Mouse (Mus musculus) embryonic fibroblast, embryonic 13.5 days (primary cell): ENCODE measurements around the gene Kmt2c. TPM values are rescaled to one million over a fixed set of nuclear protein-coding genes. Genes with fewer than 3 reads are reported as not detected.

Source experiments
- H3K27ac ChIP-seq: 2 replicates; pipeline ENCODE4 v1.5.1; 2012; ENCODE audit warnings: low read length, control low read depth, inconsistent platforms; ENCODE audit not compliant: insufficient read depth
- H3K4me1 ChIP-seq: 2 replicates; pipeline ENCODE4 v1.6.1; 2011; ENCODE audit warnings: low read length; ENCODE audit not compliant: control insufficient read depth, insufficient read depth
- H3K4me3 ChIP-seq: 2 replicates; pipeline ENCODE4 v1.5.1; 2011; ENCODE audit warnings: mild to moderate bottlenecking, control low read depth, low read length; ENCODE audit not compliant: insufficient read depth
- CTCF ChIP-seq: IDR thresholded peaks from 2 replicates; pipeline ENCODE4 v1.5.1; 2011; ENCODE audit warnings: mild to moderate bottlenecking, control low read depth, low read length, moderate library complexity, borderline replicate concordance; ENCODE audit not compliant: insufficient read depth
- POLR2A ChIP-seq: IDR thresholded peaks from 2 replicates; pipeline ENCODE4 v1.6.1; 2011; ENCODE audit warnings: low read depth, mild to moderate bottlenecking, control low read depth, low read length, moderate library complexity
- polyA plus RNA-seq: library from polyadenylated mRNA; stranded (reverse); fragments of >200 nt; gene quantifications from 2 replicates; pipeline ENCODE4 v1.2.4, GENCODE M21; 2011; ENCODE audit warnings: low read depth; ENCODE audit not compliant: missing spikeins, insufficient read length

Gene Kmt2c
- polyA plus RNA-seq, 1 experiment: 28.6 TPM

DNA sequence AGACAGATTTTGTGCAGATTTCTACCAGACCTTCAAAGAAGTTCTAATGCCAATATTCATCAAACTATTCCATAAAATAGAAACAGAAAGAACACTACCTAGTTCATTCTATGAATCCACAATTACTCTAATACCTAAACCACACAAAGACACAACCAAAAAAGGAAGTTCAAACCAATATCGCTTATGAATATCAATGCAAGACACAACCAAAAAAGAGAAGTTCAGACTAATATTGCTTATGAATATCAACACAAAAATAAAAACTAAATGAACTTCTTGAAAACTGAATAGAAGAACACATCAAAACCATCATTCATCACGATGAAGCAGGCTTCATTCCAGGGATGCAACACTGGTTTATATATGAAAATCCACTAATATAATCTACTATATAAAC is 101.9 kb downstream of the Kmt2c start:
- TF ChIP-seq CTCF: no peak
- no peak for TF ChIP-seq POLR2A
- no peaks in the 10 kb centered on the region for H3K4me1 ChIP-seq
- no peak overlapping the region for H3K27ac ChIP-seq
- no peak overlapping the region for H3K4me3 ChIP-seq

DNA sequence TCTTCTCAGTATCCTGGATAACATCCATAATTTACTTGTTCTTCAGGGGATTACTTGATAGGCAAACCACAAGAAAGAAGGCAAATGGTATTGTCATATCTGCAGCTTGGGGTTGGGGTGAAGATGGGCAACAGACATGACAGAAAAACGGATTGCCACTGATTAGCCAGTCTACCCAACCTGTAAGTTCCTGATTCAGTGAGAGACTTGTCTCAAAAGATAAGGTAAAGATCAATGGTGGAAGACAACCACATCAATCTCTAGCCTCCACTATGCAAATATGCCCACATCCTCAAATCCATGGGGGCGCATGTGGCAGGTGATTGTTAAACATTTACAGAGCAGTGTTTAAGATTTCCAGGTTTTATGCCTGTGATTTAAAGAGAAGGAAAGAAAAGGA is 105.9 kb downstream of the Kmt2c start:
- TF ChIP-seq CTCF (no peak), POLR2A (no peak)
- Histone ChIP-seq H3K27ac (no peak overlapping the region), H3K4me1 (no peaks in the 10 kb centered on the region), H3K4me3 (no peak overlapping the region)

GRCm38 (mm10) chr5:25383581-25383980 is 115.0 kb downstream of the Kmt2c start:
- H3K27ac ChIP-seq: no peak overlapping the region
- no peak overlapping the region for H3K4me3 ChIP-seq
- H3K4me1 ChIP-seq: no peaks in the 10 kb centered on the region
- TF ChIP-seq POLR2A: no peak
- no peak for TF ChIP-seq CTCF

DNA sequence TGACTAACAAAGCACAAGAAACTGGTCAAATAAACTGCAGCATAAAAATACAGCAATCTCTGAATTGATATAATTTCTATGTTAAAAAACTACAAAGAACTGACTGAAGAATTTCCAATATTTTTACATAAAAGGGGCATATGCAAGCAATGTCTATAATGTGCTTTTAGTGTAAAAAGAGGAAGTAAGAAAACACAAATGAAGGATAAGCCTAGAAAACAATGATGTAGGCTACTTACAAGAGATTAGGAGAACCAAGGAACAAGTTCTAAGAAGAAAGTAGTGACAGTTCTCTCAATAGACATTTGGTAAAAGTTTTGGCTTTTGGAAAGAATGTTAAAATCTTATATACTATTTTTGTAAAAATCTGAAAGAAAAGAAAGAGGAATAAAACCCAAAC is 119.4 kb downstream of the Kmt2c start:
- TF ChIP-seq CTCF (no peak), POLR2A (no peak)
- no peak overlapping the region for H3K4me3 ChIP-seq
- no peak overlapping the region for H3K27ac ChIP-seq
- H3K4me1 ChIP-seq: no peaks in the 10 kb centered on the region

GRCm38 (mm10) chr5:25368420-25368819 is 130.2 kb downstream of the Kmt2c start:
- H3K4me3 ChIP-seq: no peak overlapping the region
- TF ChIP-seq POLR2A (no peak), CTCF (no peak)
- no peak overlapping the region for H3K27ac ChIP-seq
- peaks cover 1% of the 10 kb centered on the region; the same call in 1 of the 2 replicates for H3K4me1 ChIP-seq

DNA sequence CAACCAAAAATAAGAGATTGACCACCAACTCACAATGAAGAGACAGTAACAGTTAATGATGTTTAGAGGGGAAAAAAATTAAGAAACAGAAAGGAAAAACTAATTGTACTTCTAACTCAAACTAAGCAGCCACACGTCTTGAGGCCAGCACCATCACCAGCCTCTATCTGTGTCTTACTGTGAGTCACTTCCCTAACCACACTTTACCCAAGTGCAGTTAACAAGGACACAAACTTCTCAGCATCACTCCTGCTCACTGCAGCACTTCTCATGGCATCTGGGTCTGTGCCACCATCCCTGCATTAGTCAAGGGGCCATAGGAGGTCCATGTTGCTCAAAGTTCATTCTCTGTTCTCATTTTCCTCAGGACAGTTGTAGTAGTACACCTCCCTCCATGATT is 131.5 kb downstream of the Kmt2c start:
- peaks cover 1% of the 10 kb centered on the region; the same call in 1 of the 2 replicates for H3K4me1 ChIP-seq
- no peak overlapping the region for H3K27ac ChIP-seq
- TF ChIP-seq CTCF: no peak
- TF ChIP-seq POLR2A: no peak
- H3K4me3 ChIP-seq: no peak overlapping the region

GRCm38 (mm10) chr5:25353509-25353908 is 145.1 kb downstream of the Kmt2c start:
- Histone ChIP-seq H3K4me1 (no peaks in the 10 kb centered on the region), H3K27ac (no peak overlapping the region), H3K4me3 (no peak overlapping the region)
- TF ChIP-seq POLR2A: no peak
- TF ChIP-seq CTCF: no peak

GRCm38 (mm10) chr5:25331322-25331721 is 167.3 kb downstream of the Kmt2c start:
- TF ChIP-seq POLR2A: no peak
- no peak for TF ChIP-seq CTCF
- no peaks in the 10 kb centered on the region for H3K4me1 ChIP-seq
- H3K27ac ChIP-seq: no peak overlapping the region
- no peak overlapping the region for H3K4me3 ChIP-seq

DNA sequence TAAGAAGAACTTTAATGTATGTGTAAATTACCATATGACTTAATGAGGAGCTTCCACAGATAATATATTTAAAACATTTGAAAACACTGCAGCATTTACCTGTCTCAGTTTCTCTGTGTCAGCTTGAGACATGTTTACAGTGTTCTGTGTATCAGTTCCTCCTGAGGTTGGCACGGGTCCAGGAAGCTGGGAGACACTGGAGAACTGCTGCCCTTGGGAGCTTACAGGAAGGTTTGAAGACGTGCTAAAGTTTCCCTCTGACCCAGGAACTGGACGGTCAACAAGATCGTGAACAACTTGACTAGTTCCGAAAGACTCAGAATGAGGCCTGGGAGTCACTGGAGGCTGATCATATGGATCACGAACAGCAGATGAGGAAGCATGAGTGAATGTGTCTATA is 184.7 kb downstream of the Kmt2c start:
- TF ChIP-seq CTCF (no peak), POLR2A (no peak)
- H3K4me3 ChIP-seq: no peak overlapping the region
- H3K4me1 ChIP-seq: no peaks in the 10 kb centered on the region
- no peak overlapping the region for H3K27ac ChIP-seq

- Histone ChIP-seq H3K4me3 (no peak overlapping the region), H3K4me1 (no peaks in the 10 kb centered on the region), H3K27ac (no peak overlapping the region)
- TF ChIP-seq POLR2A (no peak), CTCF (no peak)
These were observed 188.4 kb downstream of the Kmt2c start for GRCm38 (mm10) chr5:25310226-25310625.

DNA sequence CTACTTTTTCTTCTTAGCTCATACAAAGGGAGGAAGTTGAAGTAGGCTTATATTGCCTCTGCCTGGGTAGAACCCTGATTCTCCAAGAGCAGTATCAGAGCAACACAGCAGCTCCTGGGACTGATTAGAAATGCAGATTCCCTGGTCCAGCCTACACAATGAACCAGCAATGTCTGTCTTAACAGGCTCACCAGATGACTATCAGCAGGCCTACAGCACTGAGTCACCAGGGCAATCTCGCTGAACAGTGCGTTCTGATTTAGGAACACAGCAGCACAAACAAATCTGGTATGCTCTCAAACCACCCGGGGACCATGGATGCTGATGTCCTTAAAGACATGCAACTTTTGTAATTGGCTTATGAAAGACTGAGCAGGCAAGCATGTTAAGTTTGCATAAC is 201.8 kb downstream of the Kmt2c start:
- no peaks in the 10 kb centered on the region for H3K4me1 ChIP-seq
- H3K4me3 ChIP-seq: no peak overlapping the region
- H3K27ac ChIP-seq: no peak overlapping the region
- TF ChIP-seq CTCF: no peak
- TF ChIP-seq POLR2A: no peak
